Mouse (Mus musculus): ENCODE data around the gene 4930453N24Rik. TPM values are rescaled to one million over a fixed set of nuclear protein-coding genes. Genes with fewer than 3 reads are reported as not detected.

The 4930453N24Rik gene
- polyA plus RNA-seq, 1 experiment, result 1.4 TPM

DNA sequence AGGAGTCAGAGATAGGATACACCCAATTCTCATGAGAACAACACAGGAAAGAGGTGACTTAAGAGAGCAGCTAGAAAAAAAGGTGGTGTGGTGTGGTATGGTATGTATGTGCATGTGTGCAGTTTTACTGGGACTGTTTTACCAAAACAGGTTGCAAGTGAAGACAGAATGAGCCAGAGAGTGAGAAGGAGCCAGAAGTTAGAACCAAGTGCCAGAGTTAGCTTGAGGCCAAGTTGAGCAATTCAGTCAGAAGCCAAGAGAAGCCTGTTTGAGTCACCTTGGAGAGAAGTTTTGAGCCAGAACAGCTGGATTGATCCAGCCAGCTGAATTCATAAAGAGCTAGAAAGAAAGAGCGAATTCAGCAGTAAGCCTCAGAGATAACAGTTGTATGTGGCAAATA is 4.6 kb upstream of the 4930453N24Rik start:
- TF ChIP-seq POLR2A (IDR thresholded peaks at IDR 0.05; ENCODE audit: low read depth, low read length) (no peak), CTCF (IDR thresholded peaks at IDR 0.05; ENCODE audit: extremely low read depth, insufficient read length, insufficient replicate concordance, low read depth, low read length) (no peak)
- no peaks in the 10 kb centered on the region for H3K36me3 ChIP-seq (ENCODE audit: control insufficient read depth, insufficient read depth, low read length)
- no peak overlapping the region for H3K4me3 ChIP-seq (ENCODE audit: low read depth, low read length)
- 72% methylated on average over 1 of the region's 1 CpGs for WGBS
- H3K4me1 ChIP-seq (ENCODE audit: control insufficient read depth, insufficient read depth, insufficient read length, low read length), result no peaks in the 10 kb centered on the region
- H3K27me3 ChIP-seq (ENCODE audit: control insufficient read depth, insufficient read depth, low read length), result no peaks in the 10 kb centered on the region; the same call in none of the 2 replicates
- H3K27ac ChIP-seq (ENCODE audit: insufficient read depth, low read depth, low read length), result no peak overlapping the region

- no peaks in the 10 kb centered on the region for H3K4me1 ChIP-seq (ENCODE audit: control insufficient read depth, insufficient read depth, insufficient read length, low read length)
- TF ChIP-seq POLR2A (IDR thresholded peaks at IDR 0.05; ENCODE audit: low read depth, low read length) (no peak), CTCF (IDR thresholded peaks at IDR 0.05; ENCODE audit: extremely low read depth, insufficient read length, insufficient replicate concordance, low read depth, low read length) (no peak)
- no peak overlapping the region for H3K27ac ChIP-seq (ENCODE audit: insufficient read depth, low read depth, low read length)
- no peak overlapping the region for H3K4me3 ChIP-seq (ENCODE audit: low read depth, low read length)
- H3K27me3 ChIP-seq (ENCODE audit: control insufficient read depth, insufficient read depth, low read length), result no peaks in the 10 kb centered on the region; the same call in 1 of the 2 replicates
- H3K36me3 ChIP-seq (ENCODE audit: control insufficient read depth, insufficient read depth, low read length), result peaks cover 4% of the 10 kb centered on the region
- 90% methylated on average over 2 of the region's 2 CpGs for WGBS
These were observed 464 bp upstream of the 4930453N24Rik start for GRCm38 (mm10) chr16:64771431-64771818.

DNA sequence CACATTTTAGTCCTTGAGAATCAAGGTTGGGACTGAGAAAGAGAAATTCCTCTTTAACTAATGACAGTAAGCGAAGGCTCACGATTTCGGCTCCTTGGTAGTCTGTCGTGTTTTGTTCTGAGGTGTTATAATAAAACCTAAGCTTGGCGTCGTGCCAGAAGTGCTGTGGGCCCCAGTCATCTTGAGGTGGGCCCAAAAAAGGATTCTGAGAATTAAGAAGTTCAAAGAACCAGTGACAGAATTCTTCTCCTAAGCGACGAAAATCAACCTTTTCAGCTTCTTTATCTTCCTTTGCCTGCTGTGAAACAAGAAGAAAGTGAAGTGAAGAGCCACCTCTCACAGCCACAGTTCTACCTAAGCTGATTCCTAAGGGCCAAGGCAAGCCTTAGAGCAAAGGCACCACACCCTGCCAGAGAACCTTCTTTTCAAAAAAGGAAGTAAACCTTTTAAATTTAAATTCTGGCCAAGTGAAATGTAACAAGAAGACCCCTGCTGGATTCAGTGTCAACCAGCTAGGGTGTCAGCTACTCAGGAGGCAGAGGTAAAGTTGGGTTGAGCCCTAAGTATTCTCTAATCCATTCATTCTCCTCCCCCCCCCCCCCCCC is 4.2 kb downstream of the 4930453N24Rik start:
- TF ChIP-seq CTCF (IDR thresholded peaks at IDR 0.05; ENCODE audit: extremely low read depth, insufficient read length, insufficient replicate concordance, low read depth, low read length), result no peak
- no peak for TF ChIP-seq POLR2A (IDR thresholded peaks at IDR 0.05; ENCODE audit: low read depth, low read length)
- Histone ChIP-seq H3K36me3 (ENCODE audit: control insufficient read depth, insufficient read depth, low read length) (peaks cover 13% of the 10 kb centered on the region), H3K27ac (ENCODE audit: insufficient read depth, low read depth, low read length) (no peak overlapping the region), H3K27me3 (ENCODE audit: control insufficient read depth, insufficient read depth, low read length) (no peaks in the 10 kb centered on the region), H3K4me1 (ENCODE audit: control insufficient read depth, insufficient read depth, insufficient read length, low read length) (no peaks in the 10 kb centered on the region), H3K4me3 (ENCODE audit: low read depth, low read length) (no peak overlapping the region)
- WGBS, result 87% methylated on average over 8 of the region's 8 CpGs

GRCm38 (mm10) chr16:64759245-64759626 is 11.7 kb downstream of the 4930453N24Rik start:
- Histone ChIP-seq H3K36me3 (ENCODE audit: control insufficient read depth, insufficient read depth, low read length) (peaks cover 6% of the 10 kb centered on the region; the same call in 1 of the 2 replicates), H3K27ac (ENCODE audit: insufficient read depth, low read depth, low read length) (no peak overlapping the region; the same call in 1 of the 2 replicates), H3K4me3 (ENCODE audit: low read depth, low read length) (no peak overlapping the region), H3K27me3 (ENCODE audit: control insufficient read depth, insufficient read depth, low read length) (no peaks in the 10 kb centered on the region), H3K4me1 (ENCODE audit: control insufficient read depth, insufficient read depth, insufficient read length, low read length) (no peaks in the 10 kb centered on the region)
- TF ChIP-seq POLR2A (IDR thresholded peaks at IDR 0.05; ENCODE audit: low read depth, low read length) (no peak), CTCF (IDR thresholded peaks at IDR 0.05; ENCODE audit: extremely low read depth, insufficient read length, insufficient replicate concordance, low read depth, low read length) (no peak)
- 52% methylated on average over 1 of the region's 1 CpGs for WGBS

DNA sequence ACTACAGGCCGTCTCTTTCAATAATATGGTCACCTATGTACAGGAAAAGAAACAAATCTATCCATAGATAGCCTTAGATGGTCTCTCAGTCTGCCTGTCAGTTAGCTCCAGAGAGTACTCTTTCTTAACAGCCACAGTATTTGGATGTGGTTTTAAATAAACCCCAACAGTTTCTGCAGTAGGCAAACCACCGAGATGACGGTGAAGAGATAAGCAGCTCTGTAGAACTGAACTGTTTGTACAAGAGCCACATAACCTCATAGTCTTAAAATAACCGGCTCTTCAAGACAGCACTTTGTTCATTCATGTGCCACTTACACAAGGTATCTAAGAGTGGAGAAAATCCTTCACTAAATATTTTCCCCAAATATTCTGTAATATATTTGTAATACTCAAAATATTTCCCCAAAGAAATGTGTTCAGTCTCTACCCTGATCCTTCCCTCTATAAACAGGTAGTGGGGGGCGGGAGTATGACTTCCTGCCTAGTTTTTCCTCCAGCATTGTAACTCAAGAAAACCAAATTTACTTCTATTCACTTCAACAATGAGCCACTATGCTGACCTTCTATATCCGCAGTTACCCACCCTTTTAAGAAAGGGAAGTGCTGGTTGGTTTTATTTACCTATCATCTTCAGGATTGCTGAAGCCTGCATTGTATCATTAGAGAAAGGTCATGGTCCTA is 12.3 kb downstream of the 4930453N24Rik start:
- Histone ChIP-seq H3K27me3 (ENCODE audit: control insufficient read depth, insufficient read depth, low read length) (no peaks in the 10 kb centered on the region), H3K4me1 (ENCODE audit: control insufficient read depth, insufficient read depth, insufficient read length, low read length) (no peaks in the 10 kb centered on the region), H3K4me3 (ENCODE audit: low read depth, low read length) (no peak overlapping the region), H3K36me3 (ENCODE audit: control insufficient read depth, insufficient read depth, low read length) (peaks cover 6% of the 10 kb centered on the region; the same call in 1 of the 2 replicates), H3K27ac (ENCODE audit: insufficient read depth, low read depth, low read length) (no peak overlapping the region)
- TF ChIP-seq CTCF (IDR thresholded peaks at IDR 0.05; ENCODE audit: extremely low read depth, insufficient read length, insufficient replicate concordance, low read depth, low read length) (no peak), POLR2A (IDR thresholded peaks at IDR 0.05; ENCODE audit: low read depth, low read length) (no peak)
- WGBS, result 31% methylated on average over 6 of the region's 6 CpGs

DNA sequence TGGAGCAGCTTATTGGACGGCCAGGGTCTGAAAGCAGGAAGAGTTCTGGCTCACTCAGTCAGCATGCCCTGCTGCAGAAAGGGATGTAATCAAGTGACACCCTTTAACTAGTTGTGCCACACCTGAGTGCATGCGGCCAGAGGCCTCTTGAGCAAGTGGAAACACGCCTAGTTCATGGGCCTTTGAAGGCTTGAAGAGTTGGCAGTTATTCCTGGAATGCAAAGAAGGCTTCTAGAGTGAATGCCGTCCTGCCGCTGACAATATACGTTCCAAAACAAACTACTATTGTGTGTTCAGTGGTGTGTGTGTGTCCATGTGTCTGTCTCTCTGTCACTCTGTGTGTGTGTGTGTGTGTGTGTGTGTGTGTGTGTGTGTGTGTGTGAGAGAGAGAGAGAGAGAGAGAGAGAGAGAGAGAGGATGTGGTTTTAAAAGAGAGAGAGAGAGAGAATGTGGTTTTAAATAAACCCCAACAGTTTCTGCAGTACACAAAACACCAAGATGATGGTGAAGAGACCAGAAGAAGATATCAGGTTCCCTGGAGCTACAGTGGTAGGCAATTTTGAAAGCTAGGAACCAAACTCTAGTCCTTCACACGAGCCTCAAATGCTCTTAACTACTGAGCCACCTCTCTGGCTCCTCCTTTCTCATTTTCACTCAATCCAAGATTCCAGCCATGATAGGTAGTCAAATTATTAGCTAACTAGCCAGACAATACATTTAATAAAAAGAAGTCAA is 13.1 kb downstream of the 4930453N24Rik start:
- WGBS, result 68% methylated on average over 7 of the region's 7 CpGs
- no peak overlapping the region for H3K4me3 ChIP-seq (ENCODE audit: low read depth, low read length)

GRCm38 (mm10) chr16:64756321-64756720 is 14.6 kb downstream of the 4930453N24Rik start:
- TF ChIP-seq POLR2A (IDR thresholded peaks at IDR 0.05; ENCODE audit: low read depth, low read length), result no peak
- TF ChIP-seq CTCF (IDR thresholded peaks at IDR 0.05; ENCODE audit: extremely low read depth, insufficient read length, insufficient replicate concordance, low read depth, low read length), result no peak
- Histone ChIP-seq H3K4me3 (ENCODE audit: low read depth, low read length) (no peak overlapping the region), H3K27me3 (ENCODE audit: control insufficient read depth, insufficient read depth, low read length) (no peaks in the 10 kb centered on the region), H3K36me3 (ENCODE audit: control insufficient read depth, insufficient read depth, low read length) (no peaks in the 10 kb centered on the region), H3K4me1 (ENCODE audit: control insufficient read depth, insufficient read depth, insufficient read length, low read length) (no peaks in the 10 kb centered on the region), H3K27ac (ENCODE audit: insufficient read depth, low read depth, low read length) (no peak overlapping the region)
- WGBS, result 73% methylated on average over 6 of the region's 6 CpGs

More for the DNA sequence above, 13.1 kb downstream of the 4930453N24Rik start:
- peaks cover under 1% of the 10 kb centered on the region; the same call in 1 of the 2 replicates for H3K36me3 ChIP-seq (ENCODE audit: control insufficient read depth, insufficient read depth, low read length)
- no peak for TF ChIP-seq POLR2A (IDR thresholded peaks at IDR 0.05; ENCODE audit: low read depth, low read length)
- no peak for TF ChIP-seq CTCF (IDR thresholded peaks at IDR 0.05; ENCODE audit: extremely low read depth, insufficient read length, insufficient replicate concordance, low read depth, low read length)
- H3K27ac ChIP-seq (ENCODE audit: insufficient read depth, low read depth, low read length), result no peak overlapping the region; the same call in 1 of the 2 replicates
- H3K4me1 ChIP-seq (ENCODE audit: control insufficient read depth, insufficient read depth, insufficient read length, low read length), result no peaks in the 10 kb centered on the region
- H3K27me3 ChIP-seq (ENCODE audit: control insufficient read depth, insufficient read depth, low read length), result no peaks in the 10 kb centered on the region
